Mouse (Mus musculus) megakaryocyte-erythroid progenitor cell, adult 5 weeks (primary cell): ENCODE results near the gene Tnfaip8l2. TPM values are rescaled to one million over a fixed set of nuclear protein-coding genes. Genes with fewer than 3 reads are reported as not detected.

Experiments used
- polyA plus RNA-seq: library from polyadenylated mRNA; stranded (reverse); fragments of >175 nt; gene quantifications from 2 replicates; pipeline ENCODE4 v1.2.3, GENCODE M21; 2012

Tnfaip8l2 gene
- polyA plus RNA-seq, result 10.5 and 16.0 TPM in 2 replicates

DNA sequence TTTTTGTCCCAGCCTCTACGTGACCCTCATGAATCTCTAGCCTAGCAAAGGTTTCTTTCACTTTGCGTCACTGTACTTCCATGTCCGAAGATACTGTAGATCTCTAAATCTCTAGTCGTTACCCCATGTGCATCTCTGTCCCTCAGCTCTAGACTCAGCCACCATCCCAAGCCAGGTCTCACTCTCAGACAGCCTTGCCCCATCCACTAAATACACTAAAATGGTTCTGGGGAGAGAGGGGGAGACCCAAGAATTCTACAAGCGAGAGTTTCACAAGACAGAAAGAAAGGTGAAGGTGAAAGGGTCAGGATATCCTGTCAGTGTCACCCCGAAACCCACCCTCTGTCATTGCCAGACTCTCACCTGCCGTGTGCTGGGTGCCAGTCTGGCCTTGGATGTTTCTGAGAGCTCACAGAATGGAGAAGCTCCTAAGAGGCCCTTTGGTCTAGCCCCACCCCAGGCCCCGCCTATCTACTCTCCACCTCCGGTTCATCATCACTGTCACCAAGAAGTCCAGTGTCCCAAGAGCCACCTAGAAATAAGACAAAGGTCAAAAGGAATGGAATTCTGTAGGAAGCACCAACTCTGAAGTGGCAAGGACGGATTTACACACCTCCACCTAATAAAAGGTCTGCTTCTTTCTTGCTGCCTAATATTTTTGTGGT, at the start of gene Tnfaip8l2:
Gene Tnfaip8l2, minus strand, starts transcription at position 409 of the 665 bp plus-strand sequence.

DNA sequence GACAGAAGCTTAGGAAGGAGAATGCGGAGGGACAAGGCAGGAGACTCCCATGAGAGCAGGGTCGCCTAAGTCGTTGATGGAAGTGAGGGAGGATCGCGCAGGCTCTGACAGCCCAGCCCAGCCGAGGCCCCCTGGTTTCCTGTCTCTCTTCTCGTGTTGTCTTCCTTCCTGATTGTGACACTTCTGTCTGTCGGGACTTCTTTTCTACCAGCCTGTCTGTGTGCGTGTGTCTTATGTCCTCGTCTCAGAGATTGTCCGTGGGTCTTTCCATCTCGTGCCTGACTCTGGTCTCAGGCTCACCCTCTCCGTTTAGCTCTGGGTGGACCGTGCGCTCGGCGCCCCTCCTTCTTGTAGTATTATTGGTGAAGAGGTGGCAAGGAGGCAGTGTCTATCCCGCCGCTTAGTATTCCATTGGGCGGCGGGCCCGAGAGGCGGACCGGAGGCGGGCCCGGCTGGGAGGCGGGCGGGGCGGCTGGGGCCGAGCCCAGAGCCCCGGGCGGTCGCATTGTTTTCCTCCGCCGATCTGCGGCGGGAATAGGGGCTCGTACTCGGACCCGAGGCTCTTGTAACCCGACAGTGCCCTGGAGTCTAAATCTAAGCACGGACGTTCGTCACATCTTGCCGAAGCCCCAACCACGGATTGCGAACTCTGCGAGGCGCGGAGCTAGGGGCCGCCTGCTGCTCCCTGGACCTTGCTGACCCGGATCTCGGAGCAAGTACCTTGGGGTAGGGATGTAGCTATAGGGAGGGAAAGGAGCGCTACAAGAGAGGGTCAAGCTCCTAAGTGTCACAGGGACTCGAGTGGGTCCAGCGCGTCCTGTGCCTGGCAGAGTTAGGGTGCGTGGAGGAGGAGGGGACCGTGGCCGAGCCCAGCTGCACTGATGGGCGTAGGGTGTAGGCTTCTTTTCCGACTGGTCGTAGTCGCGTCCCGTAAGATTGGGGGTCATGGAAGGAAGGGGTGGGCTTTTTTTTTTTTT, 18.1 kb upstream of the Tnfaip8l2 start, which contains the start of gene Sema6c:
Gene Sema6c, plus strand, starts transcription at position 471 of the 977 bp plus-strand sequence.

DNA sequence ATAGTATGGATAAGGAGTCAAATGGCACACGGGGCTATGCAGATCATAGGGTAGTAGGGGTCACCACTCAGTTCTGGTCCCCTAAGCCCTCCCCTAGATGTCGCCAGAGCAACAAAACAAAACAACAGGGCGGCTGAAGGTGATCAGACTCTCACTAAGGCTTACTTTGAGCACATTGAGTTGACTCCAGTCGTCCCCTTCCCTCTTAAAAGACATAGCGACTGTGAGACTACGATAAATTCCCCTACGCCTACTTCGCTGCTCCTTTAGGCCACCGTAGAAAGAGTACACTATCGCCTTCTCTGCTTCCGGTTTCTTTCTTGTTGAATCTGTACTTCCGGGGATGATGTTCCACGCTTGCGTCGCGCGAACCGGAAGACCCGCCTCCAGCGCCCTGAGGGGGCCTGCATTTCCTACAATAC, 8.5 kb downstream of the Tnfaip8l2 start, which contains the start of the genes Scnm1 and Lysmd1:
Gene Scnm1, minus strand, starts transcription at position 332 of the 422 bp plus-strand sequence.
Gene Lysmd1, plus strand, starts transcription at position 409 of the 422 bp plus-strand sequence.

DNA sequence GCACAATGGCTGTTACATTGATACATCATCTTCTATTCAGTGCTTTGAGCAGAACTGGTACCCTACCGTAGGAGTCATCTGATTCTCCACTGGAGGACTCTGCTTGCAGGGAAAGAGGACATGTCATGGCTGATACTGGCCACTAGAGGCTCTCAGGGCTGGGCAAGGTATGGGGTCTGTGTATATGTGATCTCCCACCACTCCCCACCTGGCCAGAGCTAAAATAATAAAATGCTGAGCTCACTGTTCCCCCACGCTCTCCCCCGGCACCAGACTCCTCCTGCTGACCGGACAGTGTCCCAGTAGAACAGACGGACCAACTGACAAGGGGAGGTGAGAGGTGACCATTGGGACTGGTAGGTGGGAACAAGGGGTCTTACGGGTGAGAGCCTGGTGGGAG, 17.9 kb downstream of the Tnfaip8l2 start, which contains the start of gene Tmod4:
Gene Tmod4, plus strand, starts transcription at position 231 of the 400 bp plus-strand sequence.

DNA sequence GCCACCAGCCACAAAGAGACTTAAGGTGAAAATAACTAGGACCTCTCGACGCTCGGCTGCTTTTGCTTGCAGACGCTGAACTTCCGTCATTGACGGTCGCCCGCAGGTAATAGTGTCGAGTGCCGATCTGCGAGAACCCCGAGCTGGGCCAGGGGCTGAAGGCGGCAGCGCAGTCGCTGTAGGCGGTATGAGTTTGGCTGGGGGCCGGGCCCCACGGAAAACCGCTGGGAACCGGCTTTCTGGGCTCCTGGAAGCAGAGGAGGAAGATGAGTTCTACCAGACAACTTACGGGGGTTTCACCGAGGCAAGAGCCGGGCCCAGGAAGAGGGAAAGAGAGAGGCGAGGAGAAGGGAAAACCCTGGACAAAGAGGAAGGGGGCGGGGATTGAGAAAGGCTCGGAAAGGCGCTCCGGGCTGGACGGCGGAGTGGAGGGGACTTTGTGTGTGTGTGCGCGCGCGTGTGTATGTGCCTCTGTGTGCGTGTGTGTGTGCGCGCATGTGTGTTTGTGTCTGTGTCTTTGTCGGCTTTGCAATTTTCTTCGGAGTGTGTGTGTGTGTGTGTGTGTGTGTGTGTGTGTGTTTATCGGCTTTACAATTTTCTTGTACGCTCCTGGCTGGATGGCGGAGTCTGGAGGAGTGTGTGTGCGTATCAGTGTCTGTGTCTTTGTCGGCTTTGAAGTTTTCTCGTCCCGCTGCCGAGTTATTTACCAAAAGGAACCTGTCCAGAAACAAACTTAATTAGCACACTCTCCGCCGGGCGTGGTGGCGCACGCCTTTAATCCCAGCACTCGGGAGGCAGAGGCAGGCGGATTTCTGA, 31.0 kb downstream of the Tnfaip8l2 start, which contains the start of gene Vps72:
Gene Vps72, plus strand, starts transcription at position 112 of the 816 bp plus-strand sequence.

DNA sequence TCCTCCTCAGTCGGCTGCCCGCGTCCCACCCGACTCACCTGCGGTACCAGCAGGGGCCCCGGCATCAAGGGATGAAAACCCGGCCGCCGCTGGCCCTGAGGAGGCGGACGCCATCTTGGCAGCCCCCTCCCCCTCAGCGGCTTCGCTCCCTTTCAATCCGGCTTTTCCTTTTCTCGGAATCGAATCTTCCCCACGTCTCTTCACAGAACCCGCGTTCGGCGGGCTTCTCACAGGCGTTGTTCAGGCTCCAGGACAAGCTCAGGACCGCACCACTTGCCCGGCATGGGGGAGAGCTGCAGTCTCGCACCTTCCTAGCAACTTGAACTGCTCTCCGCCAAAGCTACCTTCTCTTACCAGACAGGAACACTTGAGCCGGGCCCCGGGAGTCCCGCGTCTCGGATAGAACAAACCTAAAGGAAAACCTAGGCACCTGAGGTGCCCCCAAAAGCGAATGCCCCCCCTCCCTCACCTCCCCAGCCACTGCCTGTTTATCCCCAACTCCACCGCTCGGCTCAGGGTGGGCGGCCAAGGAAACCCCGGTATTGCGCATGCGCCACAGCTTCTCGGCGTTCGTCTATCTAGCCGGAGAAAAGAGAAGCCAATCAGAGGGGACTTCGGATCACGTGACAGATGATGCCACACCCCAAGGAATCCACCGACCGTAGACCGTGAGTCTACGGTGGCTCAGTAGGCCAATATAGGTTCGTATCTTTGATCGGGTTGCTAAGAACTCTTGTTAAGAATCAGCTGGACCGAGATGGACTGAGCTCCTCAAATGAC, 35.6 kb downstream of the Tnfaip8l2 start, which contains the start of gene Pip5k1a:
Gene Pip5k1a, minus strand, starts transcription at position 593 of the 780 bp plus-strand sequence.

Other genes with a start within 250 kb of the Tnfaip8l2 start
- 19.5 and 20.8 TPM in 2 replicates for gene Selenbp1, start 209.3 kb downstream of the Tnfaip8l2 start, polyA plus RNA-seq
- gene Rfx5, start 188.3 kb downstream of the Tnfaip8l2 start, polyA plus RNA-seq, result 15.7 and 16.9 TPM in 2 replicates
- 7.3 and 7.5 TPM in 2 replicates for gene Pi4kb, start 167.6 kb downstream of the Tnfaip8l2 start, polyA plus RNA-seq
- 34.9 and 36.5 TPM in 2 replicates for gene Zfp687, start 126.9 kb downstream of the Tnfaip8l2 start, polyA plus RNA-seq
- 95.3 and 114 TPM in 2 replicates for gene Psmd4, start 99.7 kb downstream of the Tnfaip8l2 start, polyA plus RNA-seq
- gene Pip5k1a, start 35.4 kb downstream of the Tnfaip8l2 start, polyA plus RNA-seq, result 15.0 and 24.5 TPM in 2 replicates
- gene Vps72, start 31.3 kb downstream of the Tnfaip8l2 start, polyA plus RNA-seq, result 224 and 237 TPM in 2 replicates
- gene Tmod4, start 17.9 kb downstream of the Tnfaip8l2 start, polyA plus RNA-seq, result not detected in 2 replicates
- gene Scnm1, start 8.3 kb downstream of the Tnfaip8l2 start, polyA plus RNA-seq, result 6.1 and 9.0 TPM in 2 replicates
- gene Lysmd1, start 8.3 kb downstream of the Tnfaip8l2 start, polyA plus RNA-seq, result 3.8 and 4.7 TPM in 2 replicates
- gene Sema6c, start 18.1 kb upstream of the Tnfaip8l2 start, polyA plus RNA-seq, result 6.5 and 7.1 TPM in 2 replicates
- gene Gabpb2, start 75.6 kb upstream of the Tnfaip8l2 start, polyA plus RNA-seq, result 2.2 and 2.7 TPM in 2 replicates
- gene Cdc42se1, start 86.4 kb upstream of the Tnfaip8l2 start, polyA plus RNA-seq, result 138 and 173 TPM in 2 replicates
- gene Mllt11, start 89.8 kb upstream of the Tnfaip8l2 start, polyA plus RNA-seq, result 3.4 and 4.4 TPM in 2 replicates
- 3.4 TPM in 2 replicates for gene Gm128, start 99.2 kb upstream of the Tnfaip8l2 start, polyA plus RNA-seq
- 0.34 TPM in 1 of 2 replicates, not detected in the other for gene Bnipl, start 108.8 kb upstream of the Tnfaip8l2 start, polyA plus RNA-seq
- gene Mindy1, start 139.0 kb upstream of the Tnfaip8l2 start, polyA plus RNA-seq, result 118 and 120 TPM in 2 replicates
- gene Prune1, start 139.7 kb upstream of the Tnfaip8l2 start, polyA plus RNA-seq, result 2.8 and 3.0 TPM in 2 replicates
- 2.0 and 2.2 TPM in 2 replicates for gene Anxa9, start 164.8 kb upstream of the Tnfaip8l2 start, polyA plus RNA-seq
- 352 and 417 TPM in 2 replicates for gene Cers2, start 172.4 kb upstream of the Tnfaip8l2 start, polyA plus RNA-seq
- 12.8 and 14.9 TPM in 2 replicates for gene Setdb1, start 214.8 kb upstream of the Tnfaip8l2 start, polyA plus RNA-seq